14 mouse cellular contexts compared by ENCODE assay signal in genomic region chr12:79725711-79726110, GRCm38 (mm10).
"Had no signal": no experiment of that assay in that cellular context is flagged by ENCODE, and none has a peak within 500 bp of the region (broad histone marks: within the 10 kb centered on the region; RNA-seq: fewer than 3 reads in every experiment).

No protein-coding gene starts in this region.

- DNase-seq: kidney, adult 2 months; kidney, postnatal 25 days; layer of hippocampus, adult 9-11 months; layer of hippocampus, postnatal 36 days; left cerebral cortex, postnatal 4 days; lung, adult 2 months; lung, postnatal 36 days; thymus, postnatal 36 days had no signal

- H3K4me2 ChIP-seq: limb, embryonic 13.5 days; midbrain, embryonic 11.5 days; midbrain, embryonic 15.5 days; stomach, embryonic 15.5 days had no signal

- ATAC-seq: lung, postnatal 0 days; midbrain, embryonic 15.5 days had no signal

- H3K4me3 ChIP-seq: limb, embryonic 13.5 days; midbrain, embryonic 15.5 days; stomach, embryonic 15.5 days had no signal

- H3K36me3 ChIP-seq: midbrain, embryonic 15.5 days; stomach, embryonic 15.5 days had no signal

- H3K9ac ChIP-seq: limb, embryonic 13.5 days; liver, embryonic 14.5 days; midbrain, embryonic 15.5 days; stomach, embryonic 15.5 days had no signal

- H3K4me1 ChIP-seq: midbrain, embryonic 15.5 days; stomach, embryonic 15.5 days had no signal

- H3K27ac ChIP-seq: limb, embryonic 13.5 days; liver, embryonic 14.5 days; midbrain, embryonic 15.5 days; stomach, embryonic 15.5 days had no signal

- H3K27me3 ChIP-seq: limb, embryonic 13.5 days; midbrain, embryonic 15.5 days; stomach, embryonic 15.5 days had no signal
